Mouse (Mus musculus) CH12.LX (cell line): ENCODE measurements around the gene Arpc5.

ENCODE experiments used
- CTCF ChIP-seq, 2 experiments: IDR thresholded peaks in 1 of 2; conservative IDR thresholded peaks in 1 of 2; 2 replicates each; pipeline ENCODE4 v1.5.1; 2011 to 2012; ENCODE audit warnings: low read depth in 2 of 2, low read length in 2 of 2, improper control_type of control experiment in 1 of 2, inconsistent platforms in 1 of 2, mild to moderate bottlenecking in 1 of 2, moderate library complexity in 1 of 2
- GABPA ChIP-seq: IDR thresholded peaks from 2 replicates; pipeline ENCODE4 v1.6.1; 2012; ENCODE audit warnings: low read depth, low read length, improper control_type of control experiment, inconsistent platforms; ENCODE audit not compliant: insufficient replicate concordance
- MEF2A ChIP-seq: IDR thresholded peaks from 2 replicates; pipeline ENCODE4 v1.6.1; 2014; ENCODE audit warnings: low read depth, mild to moderate bottlenecking, inconsistent platforms, low read length, improper control_type of control experiment, borderline replicate concordance
- MXI1 ChIP-seq: IDR thresholded peaks from 2 replicates; pipeline ENCODE4 v1.6.1; 2011; ENCODE audit warnings: mild to moderate bottlenecking, low read depth, low read length, improper control_type of control experiment
- NRF1 ChIP-seq: IDR thresholded peaks from 2 replicates; pipeline ENCODE4 v1.6.1; 2014; ENCODE audit warnings: low read depth, mild to moderate bottlenecking, inconsistent platforms, low read length, improper control_type of control experiment, moderate library complexity
- POLR2A ChIP-seq: IDR thresholded peaks from 2 replicates; pipeline ENCODE4 v1.6.1; 2011; ENCODE audit warnings: low read depth, mild to moderate bottlenecking, improper control_type of control experiment, low read length
- RAD21 ChIP-seq: IDR thresholded peaks from 2 replicates; pipeline ENCODE4 v1.6.1; 2011; ENCODE audit warnings: low read depth, mild to moderate bottlenecking, low read length, improper control_type of control experiment, moderate library complexity
- SMC3 ChIP-seq: IDR thresholded peaks from 2 replicates; pipeline ENCODE4 v1.6.1; 2011; ENCODE audit warnings: low read depth, low read length, improper control_type of control experiment
- TBP ChIP-seq: conservative IDR thresholded peaks from 2 replicates; pipeline ENCODE4 v1.6.1; 2011; ENCODE audit warnings: low read depth, low read length, improper control_type of control experiment

DNA sequence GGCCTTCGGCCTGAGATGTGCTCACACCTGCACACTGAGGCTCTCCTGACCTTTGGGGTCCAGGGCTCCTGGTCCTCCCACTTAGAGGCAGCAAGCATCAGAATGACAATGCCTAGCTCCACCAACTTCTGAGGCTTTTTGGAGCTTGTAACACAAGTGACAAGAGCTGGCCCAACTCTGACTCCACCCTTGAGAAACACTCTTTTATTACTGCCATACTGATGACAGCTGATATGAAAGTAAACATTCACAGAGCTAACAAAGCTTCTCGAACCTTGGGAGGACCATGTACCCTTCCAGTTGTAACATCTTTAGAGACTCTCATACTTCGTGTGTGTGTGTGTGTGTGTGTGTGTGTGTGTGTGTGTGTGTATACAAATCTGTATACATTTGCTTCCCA lies 40.2 kb upstream of the Arpc5 start:
- TF ChIP-seq MEF2A = no peak
- TF ChIP-seq POLR2A = no peak
- no peak for TF ChIP-seq RAD21
- TF ChIP-seq NRF1 = no peak
- no peak for TF ChIP-seq TBP
- no peak for TF ChIP-seq GABPA
- TF ChIP-seq CTCF (conservative IDR thresholded peaks at IDR 0.05 in 1 of 2, IDR thresholded peaks at IDR 0.05 in 1 of 2; ENCODE audit: low read depth in 2 of 2, low read length in 2 of 2) = no peak
- TF ChIP-seq SMC3 = no peak
- no peak for TF ChIP-seq MXI1
